Mouse (Mus musculus) embryonic fibroblast, embryonic 13.5 days (primary cell): Measurements from ENCODE around the gene Suz12. TPM values are rescaled to one million over a fixed set of nuclear protein-coding genes. Genes with fewer than 3 reads are reported as not detected.
"Not testable (repeated sequence)": the region's sequence is repeated elsewhere in the genome, so short reads cannot be mapped to it uniquely, and the experiment has no call there.

ENCODE experiments used
- H3K27ac ChIP-seq: 2 replicates; pipeline ENCODE4 v1.5.1; 2012; ENCODE audit warnings: low read length, control low read depth, inconsistent platforms; ENCODE audit not compliant: insufficient read depth
- H3K4me1 ChIP-seq: 2 replicates; pipeline ENCODE4 v1.6.1; 2011; ENCODE audit warnings: low read length; ENCODE audit not compliant: control insufficient read depth, insufficient read depth
- H3K4me3 ChIP-seq: 2 replicates; pipeline ENCODE4 v1.5.1; 2011; ENCODE audit warnings: mild to moderate bottlenecking, control low read depth, low read length; ENCODE audit not compliant: insufficient read depth
- CTCF ChIP-seq: IDR thresholded peaks from 2 replicates; pipeline ENCODE4 v1.5.1; 2011; ENCODE audit warnings: mild to moderate bottlenecking, control low read depth, low read length, moderate library complexity, borderline replicate concordance; ENCODE audit not compliant: insufficient read depth
- POLR2A ChIP-seq: IDR thresholded peaks from 2 replicates; pipeline ENCODE4 v1.6.1; 2011; ENCODE audit warnings: low read depth, mild to moderate bottlenecking, control low read depth, low read length, moderate library complexity
- polyA plus RNA-seq: library from polyadenylated mRNA; stranded (reverse); fragments of >200 nt; gene quantifications from 2 replicates; pipeline ENCODE4 v1.2.4, GENCODE M21; 2011; ENCODE audit warnings: low read depth; ENCODE audit not compliant: missing spikeins, insufficient read length

Suz12 gene
- polyA plus RNA-seq, 1 experiment, result 63.6 TPM

GRCm38 (mm10) chr11:80043419-80043817, 50.5 kb downstream of the Suz12 start:
- no peak overlapping the region for H3K4me3 ChIP-seq
- H3K27ac ChIP-seq, result no peak overlapping the region
- TF ChIP-seq POLR2A, result no peak
- TF ChIP-seq CTCF, result no peak
- no peaks in the 10 kb centered on the region for H3K4me1 ChIP-seq

GRCm38 (mm10) chr11:80046856-80047255, 54.0 kb downstream of the Suz12 start:
- Histone ChIP-seq H3K4me1 (peaks cover 6% of the 10 kb centered on the region; the same call in 1 of the 2 replicates), H3K4me3 (no peak overlapping the region), H3K27ac (no peak overlapping the region)
- TF ChIP-seq CTCF (no peak), POLR2A (no peak)

DNA sequence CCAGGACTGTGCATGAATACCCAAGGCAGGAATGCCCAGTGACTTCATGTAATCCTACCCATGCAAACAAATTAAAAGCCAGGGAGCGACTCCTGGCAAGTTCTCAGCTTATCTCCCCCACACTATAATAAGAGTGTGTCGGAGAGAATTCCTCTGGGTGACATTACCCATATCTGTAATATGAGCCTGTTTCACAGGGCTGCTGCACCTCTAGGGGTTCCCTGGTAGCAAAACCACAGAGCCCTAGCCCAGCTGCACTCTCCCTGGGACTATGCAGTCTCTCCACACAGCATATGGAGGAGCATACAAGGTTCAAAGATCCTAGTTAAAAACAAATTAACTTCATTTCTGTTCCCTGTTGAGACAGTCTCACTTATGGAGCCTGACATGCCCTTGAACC, 57.2 kb downstream of the Suz12 start:
- no peak for TF ChIP-seq POLR2A
- no peak for TF ChIP-seq CTCF
- Histone ChIP-seq H3K4me1 (peaks cover 10% of the 10 kb centered on the region; the same call in 1 of the 2 replicates), H3K27ac (no peak overlapping the region), H3K4me3 (no peak overlapping the region)

- Histone ChIP-seq H3K27ac (no peak overlapping the region), H3K4me3 (no peak overlapping the region), H3K4me1 (peaks cover 10% of the 10 kb centered on the region; the same call in 1 of the 2 replicates)
- no peak for TF ChIP-seq CTCF
- TF ChIP-seq POLR2A, result no peak
These were observed 59.5 kb downstream of the Suz12 start for GRCm38 (mm10) chr11:80052456-80052855.

GRCm38 (mm10) chr11:80053171-80053570, 60.3 kb downstream of the Suz12 start:
- no peak overlapping the region for H3K4me3 ChIP-seq
- no peak overlapping the region for H3K27ac ChIP-seq
- TF ChIP-seq CTCF (no peak), POLR2A (no peak)
- peaks cover 10% of the 10 kb centered on the region; the same call in 1 of the 2 replicates for H3K4me1 ChIP-seq

GRCm38 (mm10) chr11:80054659-80055058, 61.8 kb downstream of the Suz12 start:
- no peak for TF ChIP-seq CTCF
- no peak for TF ChIP-seq POLR2A
- no peak overlapping the region for H3K27ac ChIP-seq
- no peak overlapping the region for H3K4me3 ChIP-seq
- peaks cover 10% of the 10 kb centered on the region; the same call in 1 of the 2 replicates for H3K4me1 ChIP-seq

DNA sequence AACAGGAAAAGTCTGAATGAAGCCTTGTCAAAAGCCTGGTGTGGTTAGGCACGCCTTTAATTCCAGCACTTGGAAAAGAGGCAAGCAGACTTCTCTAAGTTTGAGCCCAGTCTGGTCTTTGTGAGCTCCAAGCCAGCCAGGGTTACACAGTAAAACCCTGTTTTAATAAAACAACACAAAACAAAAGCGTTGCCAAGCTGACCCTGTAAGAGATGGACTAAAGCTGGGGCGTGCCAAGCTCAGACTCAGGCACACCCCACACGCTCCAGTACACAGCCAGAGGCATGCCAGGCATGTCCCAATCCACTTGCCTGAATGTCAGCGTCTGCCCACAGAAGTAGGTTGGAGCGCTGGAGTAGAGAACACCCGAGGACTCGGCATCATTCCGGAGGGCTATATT, 63.2 kb downstream of the Suz12 start:
- H3K27ac ChIP-seq, result no peak overlapping the region
- TF ChIP-seq CTCF (no peak), POLR2A (no peak)
- no peak overlapping the region for H3K4me3 ChIP-seq
- H3K4me1 ChIP-seq, result peaks cover 4% of the 10 kb centered on the region; the same call in 1 of the 2 replicates

DNA sequence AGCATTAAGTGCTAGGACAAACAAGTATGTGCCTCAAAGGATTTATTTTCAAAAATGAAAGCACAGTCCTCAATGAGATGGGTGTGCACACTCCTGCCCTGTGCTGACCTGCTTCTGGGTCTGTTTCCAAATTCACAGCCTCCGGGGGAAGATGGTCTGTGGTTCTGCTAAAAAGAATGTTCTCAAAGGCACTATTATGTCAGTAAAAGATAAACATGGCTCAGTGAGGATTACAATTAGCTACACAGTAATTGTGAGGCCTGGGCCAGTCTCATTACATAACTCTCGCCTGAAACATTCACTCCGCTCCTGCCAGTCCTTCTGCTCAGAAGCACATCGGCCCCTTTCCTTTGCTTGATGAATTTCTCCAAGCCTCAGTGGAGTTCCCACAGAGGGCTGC, 69.3 kb downstream of the Suz12 start:
- 0 out of 2 replicates have a peak overlapping the region, but pooled peaks have one; percentile 48 for H3K27ac ChIP-seq
- no peaks in the 10 kb centered on the region for H3K4me1 ChIP-seq
- no peak for TF ChIP-seq POLR2A
- no peak overlapping the region for H3K4me3 ChIP-seq

GRCm38 (mm10) chr11:80066373-80066772, 73.5 kb downstream of the Suz12 start:
- not testable (repeated sequence) for H3K27ac ChIP-seq, H3K4me3 ChIP-seq, H3K4me1 ChIP-seq

DNA sequence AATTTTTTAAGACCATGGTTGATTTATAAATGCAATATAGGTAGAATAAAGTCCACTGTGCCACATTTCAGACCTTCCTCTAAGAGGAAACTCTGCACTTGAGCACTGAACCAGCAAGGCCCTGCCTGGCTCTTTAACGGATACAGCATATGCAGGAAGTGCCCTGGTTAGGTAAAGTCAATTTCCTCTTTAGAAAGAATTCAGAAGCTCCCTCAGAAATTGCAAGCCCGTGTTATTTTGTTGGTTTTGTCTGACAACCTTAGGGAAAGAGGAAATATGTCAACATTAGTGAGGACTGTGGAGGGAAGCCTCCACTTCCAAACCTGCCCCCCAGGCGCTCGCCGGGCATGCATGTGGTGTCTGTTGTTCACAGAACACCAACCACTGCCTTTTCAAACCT, 74.7 kb downstream of the Suz12 start:
- H3K4me3 ChIP-seq, result no peak overlapping the region
- no peak overlapping the region for H3K27ac ChIP-seq
- TF ChIP-seq POLR2A, result no peak
- TF ChIP-seq CTCF, result no peak
- no peaks in the 10 kb centered on the region for H3K4me1 ChIP-seq

- H3K27ac ChIP-seq, result no peak overlapping the region
- TF ChIP-seq POLR2A, result no peak
- TF ChIP-seq CTCF, result no peak
- no peak overlapping the region for H3K4me3 ChIP-seq
- H3K4me1 ChIP-seq, result no peaks in the 10 kb centered on the region
These were observed 76.9 kb downstream of the Suz12 start for GRCm38 (mm10) chr11:80069815-80070214.
